Mouse (Mus musculus) kidney, adult 2 months (tissue): Measurements from ENCODE around the gene Lypd6.

Experiments used
- CTCF ChIP-seq: fragments of 200-500 bp; conservative IDR thresholded peaks from 2 replicates; pipeline ENCODE4 v1.5.1; 2011; ENCODE audit warnings: low read depth, mild to moderate bottlenecking, control low read depth, low read length, moderate library complexity, mixed read lengths; ENCODE audit not compliant: insufficient read depth, insufficient read length
- POLR2A ChIP-seq: fragments of 200-500 bp; IDR thresholded peaks from one replicate; pipeline ENCODE4 v1.6.1; 2011; ENCODE audit warnings: low read depth, low read length, control low read depth

DNA sequence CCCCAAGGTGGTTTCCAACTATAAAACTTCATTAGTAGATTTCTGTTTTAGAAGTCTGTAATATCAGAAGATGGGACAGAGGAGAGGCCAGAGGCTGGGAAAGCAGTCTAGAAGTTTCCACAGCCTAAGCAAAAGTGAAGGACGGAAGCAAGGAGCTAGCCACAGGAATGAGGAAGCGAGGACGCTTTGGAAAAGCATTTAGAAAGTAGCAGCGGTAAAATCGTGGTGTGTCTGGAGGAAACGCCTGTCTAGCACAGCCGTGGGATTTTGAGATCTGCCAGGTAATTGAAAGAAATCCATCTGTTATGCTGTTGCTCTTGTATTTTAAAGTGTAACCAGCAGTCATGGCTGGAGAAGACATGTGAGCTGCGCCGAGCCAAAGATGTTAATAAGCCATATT, 81.1 kb downstream of the Lypd6 start:
- no peak for TF ChIP-seq POLR2A
- TF ChIP-seq CTCF: no peak
